Mouse (Mus musculus) bone marrow macrophage, adult 2 months (primary cell): Measurements from ENCODE around the gene Leng8. TPM values are rescaled to one million over a fixed set of nuclear protein-coding genes. Genes with fewer than 3 reads are reported as not detected.

Source experiments
- H3K27ac ChIP-seq: 2 replicates; pipeline ENCODE4 v1.5.1; 2012; ENCODE audit warnings: low read depth, low read length; ENCODE audit not compliant: insufficient read depth
- H3K4me1 ChIP-seq: 2 replicates; pipeline ENCODE4 v1.6.1; 2012; ENCODE audit warnings: low read length; ENCODE audit not compliant: control insufficient read depth, insufficient read depth
- H3K4me3 ChIP-seq: 2 replicates; pipeline ENCODE4 v1.5.1; 2012; ENCODE audit warnings: mild to moderate bottlenecking, low read length, moderate library complexity; ENCODE audit not compliant: insufficient read depth
- CTCF ChIP-seq: IDR thresholded peaks from 2 replicates; pipeline ENCODE4 v1.5.1; 2012; ENCODE audit warnings: low read depth, mild to moderate bottlenecking, low read length, moderate library complexity
- POLR2A ChIP-seq: IDR thresholded peaks from 2 replicates; pipeline ENCODE4 v1.6.1; 2012; ENCODE audit warnings: mild to moderate bottlenecking, low read depth, low read length, borderline replicate concordance
- polyA plus RNA-seq: library from polyadenylated mRNA; stranded (reverse); fragments of >200 nt; gene quantifications from 2 replicates; pipeline ENCODE4 v1.2.4, GENCODE M21; 2012; ENCODE audit not compliant: missing spikeins, insufficient read depth, insufficient read length

Leng8 gene
- 126 and 153 TPM in 2 replicates for polyA plus RNA-seq

- Histone ChIP-seq H3K27ac (peak within 1 kb of the TSS; percentile 90), H3K4me1 (peaks cover 18% of the 10 kb centered on the region), H3K4me3 (peak within 1 kb of the TSS; percentile 95)
- TF ChIP-seq CTCF, result no peak
- peak; percentile 43; the same call in 1 of the 2 replicates for TF ChIP-seq POLR2A
Observed at GRCm38 (mm10) chr7:4136771-4137531, at the start of gene Leng8. TSS of gene Leng8 (plus strand) at chr7:4137039.

GRCm38 (mm10) chr7:4087238-4087895, 49.5 kb upstream of the Leng8 start:
- peaks cover 53% of the 10 kb centered on the region for H3K4me1 ChIP-seq
- H3K4me3 ChIP-seq, result no peak overlapping the region
- no peak overlapping the region for H3K27ac ChIP-seq

GRCm38 (mm10) chr7:4087896-4088480, 48.9 kb upstream of the Leng8 start:
- H3K4me1 ChIP-seq, result peaks cover 50% of the 10 kb centered on the region
- TF ChIP-seq POLR2A (no peak), CTCF (no peak)
- H3K27ac ChIP-seq, result no peak overlapping the region

More at GRCm38 (mm10) chr7:4087238-4087895, 49.5 kb upstream of the Leng8 start:
- no peak for TF ChIP-seq POLR2A

GRCm38 (mm10) chr7:4088679-4089078, 48.2 kb upstream of the Leng8 start:
- peaks cover 43% of the 10 kb centered on the region for H3K4me1 ChIP-seq
- no peak for TF ChIP-seq POLR2A
- no peak for TF ChIP-seq CTCF
- no peak overlapping the region for H3K27ac ChIP-seq
- H3K4me3 ChIP-seq, result no peak overlapping the region

More at GRCm38 (mm10) chr7:4087896-4088480, 48.9 kb upstream of the Leng8 start:
- no peak overlapping the region for H3K4me3 ChIP-seq

GRCm38 (mm10) chr7:4091170-4091569, 45.7 kb upstream of the Leng8 start:
- H3K27ac ChIP-seq, result no peak overlapping the region
- H3K4me1 ChIP-seq, result peaks cover 30% of the 10 kb centered on the region
- H3K4me3 ChIP-seq, result no peak overlapping the region
- TF ChIP-seq CTCF, result no peak
- TF ChIP-seq POLR2A, result no peak

GRCm38 (mm10) chr7:4098301-4098700, 38.5 kb upstream of the Leng8 start:
- H3K27ac ChIP-seq, result no peak overlapping the region
- peaks cover 12% of the 10 kb centered on the region for H3K4me1 ChIP-seq
- no peak for TF ChIP-seq POLR2A
- no peak for TF ChIP-seq CTCF
- no peak overlapping the region for H3K4me3 ChIP-seq

GRCm38 (mm10) chr7:4098832-4099231, 38.0 kb upstream of the Leng8 start:
- H3K4me3 ChIP-seq, result no peak overlapping the region
- H3K27ac ChIP-seq, result no peak overlapping the region
- TF ChIP-seq CTCF (no peak), POLR2A (no peak)
- peaks cover 12% of the 10 kb centered on the region for H3K4me1 ChIP-seq

- peaks cover 12% of the 10 kb centered on the region for H3K4me1 ChIP-seq
- H3K4me3 ChIP-seq, result no peak overlapping the region
- no peak overlapping the region for H3K27ac ChIP-seq
- TF ChIP-seq CTCF, result no peak
- no peak for TF ChIP-seq POLR2A
Observed at GRCm38 (mm10) chr7:4101144-4101543, 35.7 kb upstream of the Leng8 start.

GRCm38 (mm10) chr7:4103411-4103810, 33.4 kb upstream of the Leng8 start:
- no peak for TF ChIP-seq POLR2A
- no peak for TF ChIP-seq CTCF
- H3K27ac ChIP-seq, result no peak overlapping the region
- H3K4me3 ChIP-seq, result no peak overlapping the region
- H3K4me1 ChIP-seq, result peaks cover 9% of the 10 kb centered on the region
